Mouse (Mus musculus) spleen, adult 2 months (tissue): Measurements from ENCODE around the gene Shox2.

Experiments
- CTCF ChIP-seq: fragments of 200-500 bp; IDR thresholded peaks from 2 replicates; pipeline ENCODE4 v1.5.1; 2011; ENCODE audit warnings: mild to moderate bottlenecking, inconsistent platforms; ENCODE audit not compliant: insufficient read depth, insufficient read length, insufficient replicate concordance; ENCODE audit errors: extremely low read depth
- POLR2A ChIP-seq: fragments of 200-500 bp; IDR thresholded peaks from 2 replicates; pipeline ENCODE4 v1.6.1; 2011; ENCODE audit warnings: low read depth, low read length, inconsistent platforms

DNA sequence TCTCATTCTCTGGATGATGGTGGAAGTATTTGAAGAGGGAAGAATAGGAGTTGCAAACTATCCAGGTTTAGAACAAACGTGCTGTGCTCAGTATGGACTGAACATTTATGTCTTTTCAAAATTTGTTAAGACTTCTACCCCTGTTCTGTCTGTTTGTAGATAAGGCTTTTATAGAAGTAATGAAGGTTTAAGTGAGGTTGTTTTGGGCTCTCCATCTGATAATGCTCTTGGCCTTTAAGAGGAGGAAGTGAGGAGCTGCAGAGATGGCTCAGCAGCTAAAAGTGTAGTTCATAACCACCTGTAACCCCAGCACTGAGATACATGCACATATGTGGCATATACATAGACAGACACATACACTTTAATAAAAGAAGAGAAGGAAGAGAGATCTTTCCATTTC lies 15.2 kb upstream of the Shox2 start:
- TF ChIP-seq POLR2A (no peak), CTCF (no peak)
